Mouse (Mus musculus): ENCODE measurements at regions not wholly inside any gene's neighbourhood (a gene's known extent, or its start where the extent isn't known, plus 50 kb on each side); places are given as distances from the start of the nearest gene placed in this dataset.

GRCm38 (mm10) chr4:119053241-119053640 is 55.3 kb upstream of the Slc2a1 start:
- TF ChIP-seq GATA1 (IDR thresholded peaks at IDR 0.05; ENCODE audit: low read depth, low read length) (peak; percentile 49; the same call in 1 of the 2 replicates), BHLHE40 (IDR thresholded peaks at IDR 0.05; ENCODE audit: borderline replicate concordance, low read depth, low read length) (no peak)
- Histone ChIP-seq H3K27ac (ENCODE audit: control insufficient read depth, low read depth, low read length) (peak overlapping the region; percentile 67), H3K79me2 (ENCODE audit: control insufficient read depth, insufficient read depth, low read length, poor library complexity) (no peaks in the 10 kb centered on the region), H3K4me1 (ENCODE audit: control insufficient read depth in 1 of 2, insufficient read depth in 2 of 2, low read length in 2 of 2) (peaks cover 2 to 30% of the 10 kb centered on the region in 2 experiments; a peak in 3 of 4 replicates), H3K36me3 (ENCODE audit: control insufficient read depth in 1 of 2, insufficient read depth in 2 of 2, low read length in 2 of 2) (peaks cover 0 to 10% of the 10 kb centered on the region in 2 experiments; a peak in 2 of 4 replicates), H3K9ac (ENCODE audit: control insufficient read depth, low read depth, low read length, poor library complexity, severe bottlenecking) (peak overlapping the region; percentile 19; the same call in 1 of the 2 replicates), H3K27me3 (ENCODE audit: control insufficient read depth in 1 of 2, insufficient read depth in 2 of 2, low read length in 2 of 2) (no peaks in the 10 kb centered on the region), H3K4me3 (ENCODE audit: control insufficient read depth in 1 of 2, insufficient read depth in 1 of 2, low read depth in 2 of 2, low read length in 2 of 2) (peak overlapping the region; percentile 26 to 32), H3K9me3 (replicated peaks; ENCODE audit: insufficient read depth, low read length) (no peaks in the 10 kb centered on the region)
- peak; percentile 55 for DNase-seq (ENCODE audit: low read depth, low spot score)

DNA sequence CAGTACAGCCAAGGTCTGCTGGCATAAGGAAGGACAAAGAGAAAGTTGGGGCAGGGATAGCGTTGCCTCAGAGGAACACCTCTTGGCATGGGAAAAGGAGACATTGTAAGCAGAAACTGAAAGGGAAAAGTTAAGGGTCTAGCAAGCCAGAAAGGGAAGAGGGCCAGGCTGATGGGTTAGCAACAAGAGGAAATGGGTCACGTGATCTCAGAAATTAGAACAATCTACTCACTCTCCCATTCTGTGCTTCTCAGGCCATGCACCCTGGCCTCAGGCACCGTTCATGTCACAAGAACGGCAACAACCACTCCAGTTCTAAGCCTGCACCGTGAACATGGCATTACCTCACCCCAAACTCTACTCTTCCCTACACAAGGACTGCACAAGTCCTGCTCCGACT is 54.8 kb upstream of the Slc2a1 start:
- Histone ChIP-seq H3K79me2 (ENCODE audit: control insufficient read depth, insufficient read depth, low read length, poor library complexity) (no peaks in the 10 kb centered on the region), H3K36me3 (ENCODE audit: control insufficient read depth in 1 of 2, insufficient read depth in 2 of 2, low read length in 2 of 2) (peaks cover 0 to 10% of the 10 kb centered on the region in 2 experiments; a peak in 2 of 4 replicates), H3K9me3 (replicated peaks; ENCODE audit: insufficient read depth, low read length) (no peaks in the 10 kb centered on the region), H3K27me3 (ENCODE audit: control insufficient read depth in 1 of 2, insufficient read depth in 2 of 2, low read length in 2 of 2) (no peaks in the 10 kb centered on the region), H3K9ac (ENCODE audit: control insufficient read depth, low read depth, low read length, poor library complexity, severe bottlenecking) (peak overlapping the region; percentile 19; the same call in 1 of the 2 replicates), H3K4me1 (ENCODE audit: control insufficient read depth in 1 of 2, insufficient read depth in 2 of 2, low read length in 2 of 2) (peaks cover 2 to 30% of the 10 kb centered on the region in 2 experiments; a peak in 3 of 4 replicates), H3K4me3 (ENCODE audit: control insufficient read depth in 1 of 2, insufficient read depth in 1 of 2, low read depth in 2 of 2, low read length in 2 of 2) (peak overlapping the region; percentile 26 to 32), H3K27ac (ENCODE audit: control insufficient read depth, low read depth, low read length) (peak overlapping the region; percentile 67)
- DNase-seq (ENCODE audit: low read depth, low spot score): peak; percentile 57
- no peak for TF ChIP-seq NELFE (IDR thresholded peaks at IDR 0.05; ENCODE audit: low read depth, low read length)
- peak; percentile 57 to 69; a peak in 3 of 4 replicates for TF ChIP-seq USF2 (IDR thresholded peaks at IDR 0.05; ENCODE audit: borderline replicate concordance in 1 of 2, insufficient read depth in 1 of 2, low read depth in 1 of 2, low read length in 2 of 2)
- TF ChIP-seq BHLHE40 (IDR thresholded peaks at IDR 0.05; ENCODE audit: borderline replicate concordance, low read depth, low read length): peak; percentile 36; the same call in 1 of the 2 replicates
- no peak for TF ChIP-seq MXI1 (IDR thresholded peaks at IDR 0.05; ENCODE audit: low read depth, low read length)
- TF ChIP-seq CTCF (IDR thresholded peaks at IDR 0.05 in 2 of 3, conservative IDR thresholded peaks at IDR 0.05 in 1 of 3; ENCODE audit: control insufficient read depth in 1 of 3, insufficient read depth in 1 of 3, low read depth in 2 of 3, low read length in 3 of 3, poor library complexity in 1 of 3, severe bottlenecking in 1 of 3): no peak
- TF ChIP-seq RCOR1 (IDR thresholded peaks at IDR 0.05; ENCODE audit: low read depth, low read length): no peak
- TF ChIP-seq SIN3A (IDR thresholded peaks at IDR 0.05; ENCODE audit: low read length): no peak
- no peak for TF ChIP-seq MAZ (IDR thresholded peaks at IDR 0.05; ENCODE audit: low read depth, low read length)
- TF ChIP-seq E2F4 (IDR thresholded peaks at IDR 0.05; ENCODE audit: borderline replicate concordance, low read depth, low read length): no peak
- TF ChIP-seq TCF12 (IDR thresholded peaks at IDR 0.05; ENCODE audit: low read depth, low read length): no peak
- TF ChIP-seq MAX (IDR thresholded peaks at IDR 0.05; ENCODE audit: low read length): 0 out of 2 replicates have a peak, but pooled peaks have one; percentile 59
- peak; percentile 93 for TF ChIP-seq USF1 (IDR thresholded peaks at IDR 0.05; ENCODE audit: low read depth, low read length)
- no peak for TF ChIP-seq MEF2A (IDR thresholded peaks at IDR 0.05; ENCODE audit: extremely low read depth, insufficient replicate concordance, low read depth, low read length, poor library complexity, severe bottlenecking)
